In genomic region chr5:143395649-143396048, GRCm38 (mm10) we compare ENCODE assay signal across 10 mouse cellular contexts. TPM values are rescaled to one million over a fixed set of nuclear protein-coding genes. Genes with fewer than 3 reads are reported as not detected.
DNase-seq lines count a peak whose midpoint lies in the region; ATAC-seq and TF ChIP-seq lines count a peak whose summit lies in the region.
"Had no signal": no experiment of that assay in that cellular context is flagged by ENCODE, and none has a peak within 500 bp of the region (broad histone marks: within the 10 kb centered on the region; RNA-seq: fewer than 3 reads in every experiment).

No protein-coding gene starts in this region.

- TF ChIP-seq POLR2A in ES-Bruce4 (IDR thresholded peaks at IDR 0.05; ENCODE audit: insufficient read depth, low read length): no peak
- TF ChIP-seq POLR2A in cortical plate, adult 2 months (IDR thresholded peaks at IDR 0.05; ENCODE audit: extremely low read depth, insufficient read depth, low read length): no peak

- no peak overlapping the region for H3K4me2 ChIP-seq in kidney, postnatal 0 days (ENCODE audit: low read length)
- no peak overlapping the region for H3K4me2 ChIP-seq in kidney, embryonic 15.5 days
- H3K4me2 ChIP-seq in forebrain, embryonic 16.5 days (ENCODE audit: low read length): no peak overlapping the region
- H3K4me2 ChIP-seq: heart, embryonic 15.5 days; stomach, embryonic 15.5 days had no signal

- TF ChIP-seq EP300 in ES-Bruce4 (IDR thresholded peaks at IDR 0.05; ENCODE audit: insufficient read depth, low read depth, low read length): no peak

- DNase-seq in kidney, postnatal 0 days (ENCODE audit: low spot score): no peak
- peak; percentile 36 to 57 for DNase-seq in natural killer cell, adult 2 months (ENCODE audit: low spot score in 2 of 2)
- DNase-seq in urinary bladder, postnatal 14 days (ENCODE audit: low spot score): no peak
- no peak for DNase-seq in cerebellum, postnatal 4 days (ENCODE audit: low spot score in 2 of 2)

- H3K9me3 ChIP-seq in kidney, postnatal 0 days (replicated peaks; ENCODE audit: low read length): no peaks in the 10 kb centered on the region; the same call in 1 of the 2 replicates
- no peaks in the 10 kb centered on the region for H3K9me3 ChIP-seq in kidney, embryonic 15.5 days (replicated peaks)
- H3K9me3 ChIP-seq in ES-Bruce4 (replicated peaks; ENCODE audit: control insufficient read depth, insufficient read depth, low read length, poor library complexity, severe bottlenecking): no peaks in the 10 kb centered on the region
- no peaks in the 10 kb centered on the region for H3K9me3 ChIP-seq in forebrain, embryonic 16.5 days (ENCODE audit: control insufficient read depth, low read length)
- H3K9me3 ChIP-seq: heart, embryonic 15.5 days; stomach, embryonic 15.5 days had no signal

- no peaks in the 10 kb centered on the region for H3K36me3 ChIP-seq in kidney, postnatal 0 days (ENCODE audit: insufficient read depth, low read length)
- H3K36me3 ChIP-seq in kidney, embryonic 15.5 days: peaks cover 9% of the 10 kb centered on the region
- no peaks in the 10 kb centered on the region for H3K36me3 ChIP-seq in ES-Bruce4 (ENCODE audit: control insufficient read depth, insufficient read depth, low read length, poor library complexity, severe bottlenecking)
- no peaks in the 10 kb centered on the region for H3K36me3 ChIP-seq in forebrain, embryonic 16.5 days (ENCODE audit: control insufficient read depth, insufficient read depth)
- H3K36me3 ChIP-seq: heart, embryonic 15.5 days; stomach, embryonic 15.5 days had no signal

- H3K27ac ChIP-seq in kidney, postnatal 0 days: no peak overlapping the region
- H3K27ac ChIP-seq in kidney, embryonic 15.5 days: no peak overlapping the region
- H3K27ac ChIP-seq in ES-Bruce4 (ENCODE audit: insufficient read depth, low read length): no peak overlapping the region
- H3K27ac ChIP-seq in cortical plate, adult 2 months (ENCODE audit: insufficient read depth, low read length): no peak overlapping the region
- H3K27ac ChIP-seq in forebrain, embryonic 16.5 days (ENCODE audit: low read length): no peak overlapping the region
- H3K27ac ChIP-seq: heart, embryonic 15.5 days; stomach, embryonic 15.5 days had no signal

- no peak overlapping the region for H3K4me3 ChIP-seq in kidney, postnatal 0 days (replicated peaks; ENCODE audit: low read depth, low read length)
- H3K4me3 ChIP-seq in kidney, embryonic 15.5 days (replicated peaks): no peak overlapping the region
- no peak overlapping the region for H3K4me3 ChIP-seq in ES-Bruce4 (ENCODE audit: low read depth, low read length)
- H3K4me3 ChIP-seq in cortical plate, adult 2 months (ENCODE audit: insufficient read depth, low read length): no peak overlapping the region
- H3K4me3 ChIP-seq in forebrain, embryonic 16.5 days (replicated peaks; ENCODE audit: low read length): no peak overlapping the region
- H3K4me3 ChIP-seq: heart, embryonic 15.5 days; stomach, embryonic 15.5 days had no signal

- 50% methylated on average over 2 of the region's 2 CpGs for WGBS in kidney, postnatal 0 days
- 50% methylated on average over 2 of the region's 2 CpGs for WGBS in kidney, embryonic 15.5 days
- 45% methylated on average over 2 of the region's 2 CpGs for WGBS in forebrain, embryonic 16.5 days

- no peak for ATAC-seq in kidney, postnatal 0 days (replicated peaks; ENCODE audit: low FRiP score, low read depth)
- ATAC-seq in kidney, embryonic 15.5 days (replicated peaks; ENCODE audit: low FRiP score): no peak
- no peak for ATAC-seq in forebrain, embryonic 16.5 days

- no peaks in the 10 kb centered on the region for H3K27me3 ChIP-seq in kidney, postnatal 0 days (ENCODE audit: insufficient read depth, low read length)
- H3K27me3 ChIP-seq in kidney, embryonic 15.5 days: no peaks in the 10 kb centered on the region
- no peaks in the 10 kb centered on the region for H3K27me3 ChIP-seq in ES-Bruce4 (ENCODE audit: control insufficient read depth, insufficient read depth, low read length, poor library complexity, severe bottlenecking)
- no peaks in the 10 kb centered on the region for H3K27me3 ChIP-seq in forebrain, embryonic 16.5 days (replicated peaks; ENCODE audit: control insufficient read depth, insufficient read depth, low read length)
- H3K27me3 ChIP-seq: heart, embryonic 15.5 days; stomach, embryonic 15.5 days had no signal

- no peak overlapping the region for H3K9ac ChIP-seq in kidney, postnatal 0 days (ENCODE audit: low read depth, low read length)
- no peak overlapping the region for H3K9ac ChIP-seq in kidney, embryonic 15.5 days
- no peak overlapping the region for H3K9ac ChIP-seq in ES-Bruce4 (ENCODE audit: low read depth, poor library complexity, severe bottlenecking)
- no peak overlapping the region for H3K9ac ChIP-seq in forebrain, embryonic 16.5 days (replicated peaks; ENCODE audit: low read depth, low read length)
- H3K9ac ChIP-seq: heart, embryonic 15.5 days; stomach, embryonic 15.5 days had no signal

- TF ChIP-seq CTCF in kidney, postnatal 0 days (IDR thresholded peaks at IDR 0.05; ENCODE audit: low read depth): peak; percentile 57
- TF ChIP-seq CTCF in ES-Bruce4 (IDR thresholded peaks at IDR 0.05; ENCODE audit: low read depth, low read length): peak; percentile 64
- TF ChIP-seq CTCF in cortical plate, adult 2 months (IDR thresholded peaks at IDR 0.05; ENCODE audit: extremely low read depth, insufficient read depth, low read length): peak; percentile 39; the same call in 1 of the 2 replicates

- H3K4me1 ChIP-seq in kidney, postnatal 0 days (replicated peaks; ENCODE audit: insufficient read depth, low read length): no peaks in the 10 kb centered on the region
- no peaks in the 10 kb centered on the region for H3K4me1 ChIP-seq in kidney, embryonic 15.5 days
- no peaks in the 10 kb centered on the region for H3K4me1 ChIP-seq in ES-Bruce4 (ENCODE audit: control insufficient read depth, insufficient read depth, low read length)
- H3K4me1 ChIP-seq in cortical plate, adult 2 months (ENCODE audit: control insufficient read depth, insufficient read depth, low read length): no peaks in the 10 kb centered on the region
- no peaks in the 10 kb centered on the region for H3K4me1 ChIP-seq in forebrain, embryonic 16.5 days (replicated peaks; ENCODE audit: control insufficient read depth, insufficient read depth, low read length)
- H3K4me1 ChIP-seq: heart, embryonic 15.5 days had no signal

RNA-seq across cellular contexts. Expression of gene Kdelr2, which starts 8.0 kb away (rescaled TPM):
- polyA plus RNA-seq in kidney, postnatal 0 days (2015; fragmentation: Nextera tagmentation; extraction: Ambion mirVana): 319 and 337 TPM in 2 replicates
- polyA plus RNA-seq in kidney, embryonic 15.5 days (2015; fragmentation: Nextera tagmentation; extraction: Ambion mirVana): 344 and 350 TPM in 2 replicates
- polyA plus RNA-seq in ES-Bruce4 (2011; ENCODE audit: insufficient read depth, insufficient read length, low read depth, missing spikeins): 80.1 and 80.4 TPM in 2 replicates
- polyA plus RNA-seq in cortical plate, adult 2 months (2012; rRNA removed): 27.3 and 30.3 TPM in 2 replicates
- 124 and 142 TPM in 2 replicates for polyA plus RNA-seq in forebrain, embryonic 16.5 days (2015; fragmentation: Nextera tagmentation; extraction: Ambion mirVana)

RNA-seq across cellular contexts. Expression of gene Grid2ip, which starts 38.5 kb away (rescaled TPM):
- polyA plus RNA-seq in kidney, postnatal 0 days (2015; fragmentation: Nextera tagmentation; extraction: Ambion mirVana): 0.03 TPM in 1 of 2 replicates, not detected in the other
- polyA plus RNA-seq in kidney, embryonic 15.5 days (2015; fragmentation: Nextera tagmentation; extraction: Ambion mirVana): 0.14 TPM in 1 of 2 replicates, not detected in the other
- 0.38 and 0.57 TPM in 2 replicates for polyA plus RNA-seq in ES-Bruce4 (2011; ENCODE audit: insufficient read depth, insufficient read length, low read depth, missing spikeins)
- polyA plus RNA-seq in cortical plate, adult 2 months (2012; rRNA removed): 2.3 and 3.0 TPM in 2 replicates
- 0.36 and 1.0 TPM in 2 replicates for polyA plus RNA-seq in forebrain, embryonic 16.5 days (2015; fragmentation: Nextera tagmentation; extraction: Ambion mirVana)
- polyA plus RNA-seq: heart, embryonic 15.5 days had no signal

Comparison
In these comparisons a context has a peak if more than half of its experiments do, and no peak if none do; other contexts are left out.
1. DNase-seq: peak in natural killer cell, adult 2 months (2 of 2); none in kidney, postnatal 0 days (single experiment), urinary bladder, postnatal 14 days (single experiment) and cerebellum, postnatal 4 days (0 of 2).
2. Peak in every context shown above with its lines, with median percentiles within 50 percentile points of each other: CTCF ChIP-seq.